Mouse (Mus musculus): Measurements from ENCODE around the gene Xylt1.
A peak's percentile ranks its signal among the peaks of the same experiment; 100 is the strongest.

Xylt1 gene

GRCm38 (mm10) chr7:117697681-117698080 is 316.9 kb downstream of the Xylt1 start:
- no peak for DNase-seq (ENCODE audit: low read depth, low spot score)

- DNase-seq (ENCODE audit: low read depth, low spot score), result no peak
These were observed 317.9 kb downstream of the Xylt1 start for GRCm38 (mm10) chr7:117698551-117699114.

- DNase-seq (ENCODE audit: low read depth, low spot score), result peak; percentile 30
These were observed 318.7 kb downstream of the Xylt1 start for GRCm38 (mm10) chr7:117699343-117699985.

GRCm38 (mm10) chr7:117700066-117700465 is 319.3 kb downstream of the Xylt1 start:
- DNase-seq (ENCODE audit: low read depth, low spot score), result no peak

GRCm38 (mm10) chr7:117709901-117710607 is 329.3 kb downstream of the Xylt1 start:
- no peak for DNase-seq (ENCODE audit: low read depth, low spot score)

GRCm38 (mm10) chr7:117716876-117717408 is 336.2 kb downstream of the Xylt1 start:
- DNase-seq (ENCODE audit: low read depth, low spot score), result no peak

- DNase-seq (ENCODE audit: low read depth, low spot score), result no peak
These were observed 339.6 kb downstream of the Xylt1 start for GRCm38 (mm10) chr7:117720426-117720825.

All from mesoderm, embryonic 11.5 days (tissue).